Mouse (Mus musculus): Measurements from ENCODE around the gene Slc29a3. TPM values are rescaled to one million over a fixed set of nuclear protein-coding genes. Genes with fewer than 3 reads are reported as not detected.
A peak's percentile ranks its signal among the peaks of the same experiment; 100 is the strongest.

The Slc29a3 gene
- polyA plus RNA-seq, 2 experiments: 1.7 to 2.1 TPM

DNA sequence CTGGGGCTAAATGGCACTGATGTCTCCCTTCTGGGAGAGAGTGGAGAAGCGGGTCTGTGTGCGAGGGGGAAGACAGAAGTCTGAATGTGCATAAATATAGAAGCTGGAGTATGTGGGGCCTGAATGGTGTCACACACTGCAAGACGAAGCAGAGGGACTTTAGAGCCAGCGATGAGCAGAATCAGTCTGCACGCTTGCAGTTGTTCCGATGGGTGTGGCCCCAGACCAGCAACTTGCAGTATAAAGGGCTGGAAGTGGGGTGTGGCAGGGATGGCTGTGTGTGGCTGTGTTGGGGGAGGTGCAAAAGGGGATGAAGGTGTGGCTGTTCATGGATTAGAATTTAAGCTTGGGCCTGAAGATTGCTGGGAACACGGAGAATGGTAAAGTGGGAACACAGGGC is 16.0 kb upstream of the Slc29a3 start:
- Histone ChIP-seq H3K4me1 (replicated peaks; ENCODE audit: control insufficient read depth in 2 of 2, insufficient read depth in 2 of 2, low read length in 1 of 2) (no peaks in the 10 kb centered on the region), H3K27me3 (ENCODE audit: control insufficient read depth, insufficient read depth, low read length) (no peaks in the 10 kb centered on the region), H3K4me3 (ENCODE audit: insufficient read depth in 1 of 2, low read depth in 2 of 2, low read length in 2 of 2) (no peak overlapping the region), H3K9me3 (ENCODE audit: control insufficient read depth, low read length) (no peaks in the 10 kb centered on the region), H3K27ac (no peak overlapping the region), H3K9ac (replicated peaks) (no peak overlapping the region), H3K4me2 (ENCODE audit: low read depth) (no peak overlapping the region), H3K36me3 (replicated peaks; ENCODE audit: control insufficient read depth, insufficient read depth, low read depth) (no peaks in the 10 kb centered on the region)
- TF ChIP-seq CTCF (IDR thresholded peaks at IDR 0.05; ENCODE audit: low read depth): no peak
- TF ChIP-seq EP300 (IDR thresholded peaks at IDR 0.05; ENCODE audit: low read depth): no peak
- ATAC-seq (ENCODE audit: insufficient read depth): no peak
- WGBS (ENCODE audit: insufficient replicate concordance): 61% methylated on average over 7 of the region's 7 CpGs
- DNase-seq (ENCODE audit: low read depth in 3 of 3, low spot score in 3 of 3): no peak

DNA sequence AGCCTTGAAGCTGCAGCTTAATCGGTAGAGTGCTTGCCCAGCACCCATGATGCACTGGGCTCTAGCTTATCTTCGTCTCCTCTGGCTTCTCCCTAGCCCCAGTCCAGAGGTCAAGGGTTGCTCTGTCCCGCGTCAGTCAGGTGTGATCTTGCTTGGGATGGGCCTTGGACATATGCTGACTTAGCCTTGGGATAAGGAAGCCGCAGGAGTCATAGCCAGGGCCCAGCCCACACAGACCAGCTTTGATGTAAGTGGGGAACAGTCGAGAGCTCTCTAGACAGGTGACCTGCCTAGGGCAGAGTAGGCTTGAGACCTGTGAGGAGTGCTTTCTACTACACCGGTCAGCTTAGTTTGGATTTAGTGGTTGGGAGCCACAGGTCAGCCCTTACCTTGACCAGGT is 14.8 kb upstream of the Slc29a3 start:
- WGBS (ENCODE audit: insufficient replicate concordance): 64% methylated on average over 7 of the region's 7 CpGs
- ATAC-seq (ENCODE audit: insufficient read depth): no peak

DNA sequence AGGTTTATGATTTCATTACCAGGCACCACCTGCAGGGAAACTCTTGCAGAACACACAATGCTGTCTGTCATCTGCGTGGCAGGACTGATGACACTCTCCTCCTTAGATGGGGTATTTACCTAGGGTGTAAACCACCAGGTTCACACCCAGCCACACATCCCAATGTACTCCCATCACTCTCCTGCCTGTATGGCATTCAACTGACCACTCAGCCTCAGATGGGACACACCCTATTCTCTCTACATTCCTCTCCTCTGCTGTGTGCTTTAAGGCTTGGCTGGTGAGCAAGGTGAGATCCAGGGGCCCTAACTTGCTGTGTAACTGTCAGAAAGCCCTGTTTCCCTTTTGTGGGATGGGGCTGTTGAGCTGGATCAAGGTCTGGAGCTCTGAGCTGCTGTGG is 9.5 kb upstream of the Slc29a3 start:
- H3K9me3 ChIP-seq (ENCODE audit: control insufficient read depth, low read length): no peaks in the 10 kb centered on the region
- no peak overlapping the region for H3K4me3 ChIP-seq (ENCODE audit: insufficient read depth in 1 of 2, low read depth in 2 of 2, low read length in 2 of 2)
- ATAC-seq (ENCODE audit: insufficient read depth): no peak
- no peak for DNase-seq (ENCODE audit: low read depth in 3 of 3, low spot score in 3 of 3)
- 82% methylated on average over 1 of the region's 1 CpGs for WGBS (ENCODE audit: insufficient replicate concordance)
- H3K9ac ChIP-seq (replicated peaks): no peak overlapping the region
- H3K4me1 ChIP-seq (replicated peaks; ENCODE audit: control insufficient read depth in 2 of 2, insufficient read depth in 2 of 2, low read length in 1 of 2): no peaks in the 10 kb centered on the region
- no peaks in the 10 kb centered on the region for H3K27me3 ChIP-seq (ENCODE audit: control insufficient read depth, insufficient read depth, low read length)
- H3K36me3 ChIP-seq (replicated peaks; ENCODE audit: control insufficient read depth, insufficient read depth, low read depth): no peaks in the 10 kb centered on the region
- no peak overlapping the region for H3K4me2 ChIP-seq (ENCODE audit: low read depth)
- no peak overlapping the region for H3K27ac ChIP-seq
- no peak for TF ChIP-seq EP300 (IDR thresholded peaks at IDR 0.05; ENCODE audit: low read depth)
- TF ChIP-seq CTCF (IDR thresholded peaks at IDR 0.05; ENCODE audit: low read depth): no peak

More for the DNA sequence above, 14.8 kb upstream of the Slc29a3 start:
- H3K27ac ChIP-seq: no peak overlapping the region
- TF ChIP-seq EP300 (IDR thresholded peaks at IDR 0.05; ENCODE audit: low read depth): no peak
- TF ChIP-seq CTCF (IDR thresholded peaks at IDR 0.05; ENCODE audit: low read depth): no peak
- no peak overlapping the region for H3K4me3 ChIP-seq (ENCODE audit: insufficient read depth in 1 of 2, low read depth in 2 of 2, low read length in 2 of 2)
- H3K9ac ChIP-seq (replicated peaks): no peak overlapping the region
- no peaks in the 10 kb centered on the region for H3K4me1 ChIP-seq (replicated peaks; ENCODE audit: control insufficient read depth in 2 of 2, insufficient read depth in 2 of 2, low read length in 1 of 2)
- no peaks in the 10 kb centered on the region for H3K9me3 ChIP-seq (ENCODE audit: control insufficient read depth, low read length)
- no peak for DNase-seq (ENCODE audit: low read depth in 3 of 3, low spot score in 3 of 3)
- H3K36me3 ChIP-seq (replicated peaks; ENCODE audit: control insufficient read depth, insufficient read depth, low read depth): no peaks in the 10 kb centered on the region
- H3K4me2 ChIP-seq (ENCODE audit: low read depth): no peak overlapping the region
- no peaks in the 10 kb centered on the region for H3K27me3 ChIP-seq (ENCODE audit: control insufficient read depth, insufficient read depth, low read length)

DNA sequence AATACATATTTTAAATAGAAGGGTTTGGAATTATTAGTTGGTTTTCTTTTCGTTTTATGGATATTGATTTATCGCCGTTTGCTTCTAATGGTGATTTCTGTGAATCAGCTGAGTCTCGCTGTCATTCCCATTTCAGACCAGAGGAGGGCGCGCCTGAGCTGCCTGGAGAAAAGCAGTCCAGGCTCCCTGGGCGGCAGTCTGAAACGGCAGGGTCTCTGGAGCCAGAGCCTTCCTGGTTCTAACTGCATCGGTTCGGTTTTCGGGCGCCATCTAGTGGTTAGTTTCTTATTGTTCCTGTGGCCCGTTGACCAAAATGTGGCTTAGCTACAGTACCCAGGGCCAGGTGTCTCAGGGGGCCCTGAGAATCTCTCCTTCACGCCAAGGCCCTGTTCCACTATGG is 7.8 kb upstream of the Slc29a3 start:
- DNase-seq (ENCODE audit: low read depth in 3 of 3, low spot score in 3 of 3): peak; percentile 67 to 68 (median 68)
- no peaks in the 10 kb centered on the region for H3K36me3 ChIP-seq (replicated peaks; ENCODE audit: control insufficient read depth, insufficient read depth, low read depth)
- no peaks in the 10 kb centered on the region for H3K4me1 ChIP-seq (replicated peaks; ENCODE audit: control insufficient read depth in 2 of 2, insufficient read depth in 2 of 2, low read length in 1 of 2)
- no peak overlapping the region for H3K27ac ChIP-seq
- TF ChIP-seq EP300 (IDR thresholded peaks at IDR 0.05; ENCODE audit: low read depth) (no peak), CTCF (IDR thresholded peaks at IDR 0.05; ENCODE audit: low read depth) (peak; percentile 95)
- no peak overlapping the region for H3K9ac ChIP-seq (replicated peaks)
- H3K9me3 ChIP-seq (ENCODE audit: control insufficient read depth, low read length): no peaks in the 10 kb centered on the region
- WGBS (ENCODE audit: insufficient replicate concordance): 6% methylated on average over 14 of the region's 14 CpGs
- no peak overlapping the region for H3K4me2 ChIP-seq (ENCODE audit: low read depth)
- no peaks in the 10 kb centered on the region for H3K27me3 ChIP-seq (ENCODE audit: control insufficient read depth, insufficient read depth, low read length)
- ATAC-seq (ENCODE audit: insufficient read depth): peak; percentile 65
- no peak overlapping the region for H3K4me3 ChIP-seq (ENCODE audit: insufficient read depth in 1 of 2, low read depth in 2 of 2, low read length in 2 of 2)

DNA sequence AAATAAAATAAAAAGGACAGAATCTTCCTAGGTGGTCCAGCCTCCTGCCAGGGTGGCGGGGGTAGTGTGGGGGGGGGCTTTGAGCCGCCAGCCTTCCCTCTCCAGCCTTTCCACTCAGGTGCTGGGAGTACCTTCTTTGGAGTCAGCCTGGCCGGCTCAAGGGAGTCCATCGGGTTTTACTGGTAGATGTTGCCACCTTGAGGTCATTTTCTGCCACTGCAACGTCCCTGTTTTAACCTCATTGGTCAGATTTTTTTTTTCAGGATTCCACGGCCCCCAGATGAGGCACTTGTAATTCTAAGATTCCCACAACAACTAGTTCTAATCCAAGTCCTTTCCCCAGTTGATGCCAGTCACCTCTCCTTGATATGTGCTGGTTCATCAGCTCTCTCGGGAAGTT is 4.4 kb upstream of the Slc29a3 start:
- ATAC-seq (ENCODE audit: insufficient read depth): no peak
- H3K4me3 ChIP-seq (ENCODE audit: insufficient read depth in 1 of 2, low read depth in 2 of 2, low read length in 2 of 2): no peak overlapping the region
- no peaks in the 10 kb centered on the region for H3K27me3 ChIP-seq (ENCODE audit: control insufficient read depth, insufficient read depth, low read length)
- peak in 2 of 3 experiments; percentile 26 for DNase-seq (ENCODE audit: low read depth in 3 of 3, low spot score in 3 of 3)
- H3K4me1 ChIP-seq (replicated peaks; ENCODE audit: control insufficient read depth in 2 of 2, insufficient read depth in 2 of 2, low read length in 1 of 2): peaks cover 1 to 8% of the 10 kb centered on the region in 2 experiments; a peak in 2 of 4 replicates
- no peak overlapping the region for H3K9ac ChIP-seq (replicated peaks)
- H3K4me2 ChIP-seq (ENCODE audit: low read depth): no peak overlapping the region
- peak; percentile 77 for TF ChIP-seq CTCF (IDR thresholded peaks at IDR 0.05; ENCODE audit: low read depth)
- no peak for TF ChIP-seq EP300 (IDR thresholded peaks at IDR 0.05; ENCODE audit: low read depth)
- WGBS (ENCODE audit: insufficient replicate concordance): 5% methylated on average over 7 of the region's 7 CpGs
- H3K36me3 ChIP-seq (replicated peaks; ENCODE audit: control insufficient read depth, insufficient read depth, low read depth): no peaks in the 10 kb centered on the region
- H3K9me3 ChIP-seq (ENCODE audit: control insufficient read depth, low read length): no peaks in the 10 kb centered on the region
- no peak overlapping the region for H3K27ac ChIP-seq
